Mouse (Mus musculus): ENCODE data around the gene 1700020N01Rik. TPM values are rescaled to one million over a fixed set of nuclear protein-coding genes. Genes with fewer than 3 reads are reported as not detected.

Gene 1700020N01Rik
- total RNA-seq, 2 experiments from 2014 or later = not detected

- DNase-seq (ENCODE audit: extremely low spot score in 1 of 2, low spot score in 2 of 2) = peak; percentile 29 to 51
- no peak overlapping the region for H3K4me3 ChIP-seq
- intact Hi-C loops (cut with DNase I) = loop anchor here (1.0 kb wide), 1 partner anchor 54 kb away; no protein-coding TSS in a partner anchor
- H3K27ac ChIP-seq = peak overlapping the region; percentile 80
- TF ChIP-seq CTCF (IDR thresholded peaks at IDR 0.05) = no peak
Observed at GRCm38 (mm10) chr10:21605601-21606000, 12.7 kb downstream of the 1700020N01Rik start.

DNA sequence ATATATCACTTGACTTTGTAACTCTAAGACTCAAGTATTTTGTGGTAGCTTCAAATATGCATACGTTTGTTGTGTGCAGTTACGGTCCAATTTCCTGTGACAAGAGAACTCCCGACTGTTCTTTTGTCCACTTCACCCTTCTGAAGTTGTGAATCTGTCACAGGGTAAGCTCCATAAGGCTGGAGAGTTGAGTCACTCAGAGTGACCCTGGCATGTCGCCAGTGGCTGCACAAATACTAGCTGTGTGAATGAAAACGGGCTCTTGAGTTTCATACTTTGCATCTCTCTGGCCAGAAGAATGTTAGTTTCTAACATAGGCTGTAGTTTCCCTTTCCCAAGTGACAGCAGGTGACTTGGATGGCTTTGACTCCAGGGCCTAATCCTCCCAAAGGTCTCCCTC, 14.0 kb downstream of the 1700020N01Rik start:
- intact Hi-C loops (cut with DNase I) = no loop called here
- no peak overlapping the region; the same call in 1 of the 2 replicates for H3K27ac ChIP-seq
- DNase-seq (ENCODE audit: extremely low spot score in 1 of 2, low spot score in 2 of 2) = no peak

GRCm38 (mm10) chr10:21609583-21609982, 16.6 kb downstream of the 1700020N01Rik start:
- H3K4me3 ChIP-seq = no peak overlapping the region
- no peak for TF ChIP-seq CTCF (IDR thresholded peaks at IDR 0.05)
- H3K27ac ChIP-seq = no peak overlapping the region
- DNase-seq (ENCODE audit: extremely low spot score in 1 of 2, low spot score in 2 of 2) = no peak
- intact Hi-C loops (cut with DNase I) = no loop called here

More for the DNA sequence above, 14.0 kb downstream of the 1700020N01Rik start:
- H3K4me3 ChIP-seq = no peak overlapping the region
- TF ChIP-seq CTCF (IDR thresholded peaks at IDR 0.05) = no peak

- no peak for TF ChIP-seq CTCF (IDR thresholded peaks at IDR 0.05)
- H3K27ac ChIP-seq = no peak overlapping the region
- no peak for DNase-seq (ENCODE audit: extremely low spot score in 1 of 2, low spot score in 2 of 2)
- intact Hi-C loops (cut with DNase I) = no loop called here
- H3K4me3 ChIP-seq = no peak overlapping the region
Observed at GRCm38 (mm10) chr10:21613021-21613860, 20.3 kb downstream of the 1700020N01Rik start.

DNA sequence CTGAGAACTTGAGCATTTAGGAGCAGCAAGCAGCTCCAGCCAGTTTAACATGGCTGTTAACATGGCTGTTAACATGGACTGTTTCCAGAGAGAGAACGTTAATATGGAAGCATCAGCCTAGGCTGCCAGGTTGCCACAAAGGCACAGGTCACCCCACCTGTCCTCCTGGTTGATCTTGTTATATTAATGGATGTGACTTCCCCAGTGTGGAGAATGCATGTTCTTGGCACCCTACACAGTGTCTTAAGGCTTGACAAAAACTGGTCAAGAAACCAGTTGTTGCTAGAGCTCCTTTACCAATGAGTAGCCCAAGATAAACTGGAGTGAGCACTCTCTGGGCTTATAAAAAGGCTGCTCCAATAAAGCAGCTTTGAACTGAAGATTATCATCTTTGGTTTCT, 21.6 kb downstream of the 1700020N01Rik start:
- no peak overlapping the region for H3K27ac ChIP-seq
- no peak for DNase-seq (ENCODE audit: extremely low spot score in 1 of 2, low spot score in 2 of 2)
- no peak for TF ChIP-seq CTCF (IDR thresholded peaks at IDR 0.05)
- H3K4me3 ChIP-seq = no peak overlapping the region
- intact Hi-C loops (cut with DNase I) = no loop called here

GRCm38 (mm10) chr10:21618745-21619508, 26.0 kb downstream of the 1700020N01Rik start:
- no peak for TF ChIP-seq CTCF (IDR thresholded peaks at IDR 0.05)
- H3K27ac ChIP-seq = no peak overlapping the region
- intact Hi-C loops (cut with DNase I) = no loop called here
- H3K4me3 ChIP-seq = no peak overlapping the region
- DNase-seq (ENCODE audit: extremely low spot score in 1 of 2, low spot score in 2 of 2) = no peak

- Histone ChIP-seq H3K4me3 (no peak overlapping the region), H3K27ac (no peak overlapping the region)
- intact Hi-C loops (cut with DNase I) = no loop called here
- no peak for DNase-seq (ENCODE audit: extremely low spot score in 1 of 2, low spot score in 2 of 2)
- TF ChIP-seq CTCF (IDR thresholded peaks at IDR 0.05) = no peak
Observed at GRCm38 (mm10) chr10:21622065-21622464, 29.1 kb downstream of the 1700020N01Rik start.

DNA sequence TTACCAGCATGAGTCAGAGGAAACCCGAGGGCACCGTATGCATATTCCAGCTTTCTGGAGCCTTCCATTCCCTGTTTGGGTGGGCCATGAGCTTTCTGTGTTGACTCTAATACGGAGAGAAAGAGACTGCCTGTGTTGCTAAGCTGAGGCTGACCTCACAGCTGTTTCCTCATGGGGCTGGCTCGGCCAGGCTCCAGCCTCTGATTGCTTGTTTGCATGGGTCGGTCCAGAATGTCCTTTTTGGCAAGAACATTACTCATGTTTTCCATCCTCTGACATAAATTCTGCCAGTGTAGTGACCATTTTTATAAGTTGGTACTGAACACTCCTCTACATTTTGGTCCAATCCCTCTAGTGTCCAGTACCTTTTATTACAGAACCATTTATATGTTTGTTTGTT, 35.6 kb downstream of the 1700020N01Rik start:
- intact Hi-C loops (cut with DNase I) = no loop called here
- DNase-seq (ENCODE audit: extremely low spot score in 1 of 2, low spot score in 2 of 2) = no peak
- Histone ChIP-seq H3K4me3 (no peak overlapping the region), H3K27ac (peak overlapping the region; percentile 37; the same call in 1 of the 2 replicates)
- no peak for TF ChIP-seq CTCF (IDR thresholded peaks at IDR 0.05)

DNA sequence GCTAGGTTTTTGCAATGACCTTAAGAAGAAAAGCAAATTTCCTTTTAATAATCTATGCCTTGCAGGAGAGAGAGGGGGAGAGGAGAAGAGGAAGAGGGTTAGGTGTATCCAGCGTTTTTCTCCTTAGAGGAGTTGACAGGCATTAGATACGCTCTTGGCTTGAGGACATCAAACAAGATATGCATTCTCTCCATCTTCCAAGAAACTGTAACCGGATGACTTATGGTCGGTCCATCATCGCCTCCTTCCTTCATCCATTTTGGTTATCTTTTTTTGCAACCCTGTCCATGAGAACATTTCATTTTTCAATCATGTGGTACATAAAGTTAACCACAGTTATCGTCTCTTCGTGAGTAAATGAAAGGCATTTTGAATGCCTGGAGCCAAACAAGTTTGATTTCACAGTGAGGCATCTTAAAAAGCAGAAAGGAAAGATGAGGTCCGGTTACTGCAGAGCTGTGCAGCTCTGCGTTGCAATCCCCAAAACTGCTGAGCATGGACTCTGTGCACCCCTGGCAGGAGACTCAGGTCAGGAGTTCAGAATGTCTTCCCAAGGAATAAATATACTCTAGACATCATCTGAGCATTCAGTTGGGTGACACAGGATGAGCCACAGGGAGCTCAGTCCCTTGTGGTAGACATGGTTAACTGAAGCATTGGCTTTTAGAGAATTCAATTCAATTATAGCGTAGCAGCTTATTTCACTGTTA, 36.2 kb downstream of the 1700020N01Rik start:
- 0 out of 2 replicates have a peak overlapping the region, but pooled peaks have one; percentile 26 for H3K27ac ChIP-seq
- TF ChIP-seq CTCF (IDR thresholded peaks at IDR 0.05) = no peak
- no peak for DNase-seq (ENCODE audit: extremely low spot score in 1 of 2, low spot score in 2 of 2)
- intact Hi-C loops (cut with DNase I) = no loop called here
- H3K4me3 ChIP-seq = no peak overlapping the region

DNA sequence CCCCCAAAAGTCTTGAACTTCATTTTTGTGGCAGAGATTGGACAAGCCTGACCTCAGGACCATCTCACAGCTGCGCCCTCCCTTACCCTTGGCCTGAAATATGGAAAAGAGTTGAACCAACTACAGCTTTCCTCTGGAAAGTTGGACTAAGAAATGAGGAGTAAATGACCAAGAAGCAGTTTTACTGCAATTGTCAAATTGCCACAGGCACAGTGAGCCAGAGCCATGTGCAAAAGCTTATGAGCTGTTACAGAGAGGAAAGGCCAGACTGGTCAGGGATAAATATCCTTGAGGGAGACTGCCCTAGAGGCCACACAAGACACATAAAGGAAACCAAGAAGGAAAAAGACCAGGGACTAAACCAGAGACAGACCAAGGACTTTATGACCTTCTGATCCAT, 38.5 kb downstream of the 1700020N01Rik start:
- intact Hi-C loops (cut with DNase I) = no loop called here
- no peak for DNase-seq (ENCODE audit: extremely low spot score in 1 of 2, low spot score in 2 of 2)
- H3K27ac ChIP-seq = no peak overlapping the region
- no peak for TF ChIP-seq CTCF (IDR thresholded peaks at IDR 0.05)
- H3K4me3 ChIP-seq = no peak overlapping the region

GRCm38 (mm10) chr10:21632687-21633086, 39.7 kb downstream of the 1700020N01Rik start:
- intact Hi-C loops (cut with DNase I) = no loop called here
- no peak for DNase-seq (ENCODE audit: extremely low spot score in 1 of 2, low spot score in 2 of 2)
- H3K4me3 ChIP-seq = no peak overlapping the region
- no peak for TF ChIP-seq CTCF (IDR thresholded peaks at IDR 0.05)
- no peak overlapping the region for H3K27ac ChIP-seq
